Mouse (Mus musculus) limb, embryonic 14.5 days (tissue): ENCODE data around the gene 3110082J24Rik. TPM values are rescaled to one million over a fixed set of nuclear protein-coding genes. Genes with fewer than 3 reads are reported as not detected.
A peak's percentile ranks its signal among the peaks of the same experiment; 100 is the strongest.

Experiments used
- ATAC-seq: fragments of 200-750 bp; cut with Nextera tagmentation; 2 replicates; pipeline ENCODE4 v1.8.0; 2017; ENCODE audit warnings: low read depth, moderate number of reproducible peaks, moderate TSS enrichment; ENCODE audit not compliant: low FRiP score
- DNase-seq: peaks from one replicate; pipeline ENCODE4 v3.0.0-alpha.2; 2015; ENCODE audit warnings: low spot score
- H3K27ac ChIP-seq: fragments of 300-500 bp; sonication (generic); replicated peaks from 2 replicates; pipeline ENCODE4 v1.5.1; 2014; ENCODE audit warnings: low read depth, mild to moderate bottlenecking, low read length, moderate library complexity, mixed read lengths
- H3K27me3 ChIP-seq: fragments of 300-500 bp; sonication (generic); 2 replicates; pipeline ENCODE4 v1.6.1; 2014; ENCODE audit warnings: low read length, mixed read lengths; ENCODE audit not compliant: control insufficient read depth, insufficient read depth
- H3K36me3 ChIP-seq: fragments of 300-500 bp; sonication (generic); 2 replicates; pipeline ENCODE4 v1.6.1; 2014; ENCODE audit warnings: mild to moderate bottlenecking, low read length, moderate library complexity, mixed read lengths; ENCODE audit not compliant: control insufficient read depth, insufficient read depth
- H3K4me1 ChIP-seq: fragments of 300-500 bp; sonication (generic); 2 replicates; pipeline ENCODE4 v1.6.1; 2014; ENCODE audit warnings: antibody characterized with exemption, low read length, mixed read lengths; ENCODE audit not compliant: control insufficient read depth, insufficient read depth
- H3K4me2 ChIP-seq: fragments of 300-500 bp; sonication (generic); replicated peaks from 2 replicates; pipeline ENCODE4 v1.6.1; 2014; ENCODE audit warnings: low read depth, mild to moderate bottlenecking, low read length, moderate library complexity; ENCODE audit not compliant: severe bottlenecking
- H3K4me3 ChIP-seq: fragments of 300-500 bp; sonication (generic); replicated peaks from 2 replicates; pipeline ENCODE4 v1.5.1; 2014; ENCODE audit warnings: low read length
- H3K9ac ChIP-seq: fragments of 300-500 bp; sonication (generic); 2 replicates; pipeline ENCODE4 v1.6.1; 2014; ENCODE audit warnings: mild to moderate bottlenecking, low read depth, low read length, moderate library complexity; ENCODE audit not compliant: severe bottlenecking
- H3K9me3 ChIP-seq: fragments of 300-500 bp; sonication (generic); 2 replicates; pipeline ENCODE4 v1.6.1; 2016; ENCODE audit warnings: low read length; ENCODE audit not compliant: control insufficient read depth
- POLR2A ChIP-seq: fragments of 200-500 bp; IDR thresholded peaks from 2 replicates; pipeline ENCODE4 v1.8.0; 2012; ENCODE audit warnings: inconsistent platforms, mild to moderate bottlenecking, moderate library complexity, borderline replicate concordance; ENCODE audit not compliant: insufficient read depth, insufficient read length; ENCODE audit errors: extremely low read depth
- WGBS: fragments of 180-500 bp; shearing (Covaris S2); extraction: QIAGEN DNeasy Blood & Tissue Kit; methylation state at CpG from one replicate; pipeline ENCODE4 v1.1.7; 2014; 5-methylcytosine and 5-hydroxymethylcytosine counted together
- polyA plus RNA-seq, 2 experiments: library from polyadenylated mRNA; depleted of rRNA in 1 of 2; stranded (reverse) in 1 of 2; unstranded in 1 of 2; fragments of >200 nt; fragmentation: Nextera tagmentation in 1 of 2; extraction: Ambion mirVana in 1 of 2; gene quantifications; 2 replicates each; pipeline versions ENCODE4 v1.2.1 to v1.2.3; 2012 to 2014

The 3110082J24Rik gene
- polyA plus RNA-seq, 2 experiments = not detected

DNA sequence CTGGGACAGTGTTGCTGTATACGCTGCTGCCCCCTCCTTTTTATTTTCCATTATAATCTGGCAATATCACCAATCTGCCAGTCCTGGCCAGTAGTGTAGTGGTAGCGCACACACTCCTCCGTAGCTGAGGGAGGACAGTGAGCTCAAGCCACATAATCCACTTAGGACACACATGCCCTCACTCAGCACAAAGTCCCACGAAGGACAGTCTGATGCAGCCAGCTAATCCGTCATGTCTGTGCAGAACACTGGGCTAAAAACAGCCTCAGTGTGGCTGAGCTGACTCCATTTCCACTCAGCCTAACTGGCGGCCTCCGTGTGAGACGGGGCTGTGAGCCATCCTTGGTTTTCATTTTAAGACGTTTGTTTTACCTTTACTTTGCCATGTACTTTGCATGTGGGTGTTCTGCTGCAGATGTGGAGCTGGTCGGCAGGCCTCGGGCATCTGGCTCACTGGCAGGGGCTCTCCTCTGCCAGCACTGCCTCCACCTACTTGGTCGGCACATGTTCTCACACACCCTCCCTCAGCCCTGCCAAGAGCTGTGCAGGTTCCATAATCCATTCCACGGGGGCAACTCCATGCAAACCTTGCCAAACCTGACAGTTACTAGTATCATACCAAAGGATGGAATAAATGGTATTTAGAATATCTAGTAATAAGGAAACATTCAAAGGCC lies 22.2 kb upstream of the 3110082J24Rik start:
- WGBS = 94% methylated on average over 13 of the region's 13 CpGs
- H3K4me3 ChIP-seq = no peak overlapping the region
- H3K4me2 ChIP-seq = no peak overlapping the region
- no peak overlapping the region for H3K9ac ChIP-seq
- no peak for DNase-seq
- no peaks in the 10 kb centered on the region for H3K27me3 ChIP-seq
- no peak for TF ChIP-seq POLR2A
- H3K36me3 ChIP-seq = peaks cover 83% of the 10 kb centered on the region
- no peaks in the 10 kb centered on the region for H3K4me1 ChIP-seq
- H3K9me3 ChIP-seq = no peaks in the 10 kb centered on the region
- H3K27ac ChIP-seq = no peak overlapping the region
- ATAC-seq = no peak

DNA sequence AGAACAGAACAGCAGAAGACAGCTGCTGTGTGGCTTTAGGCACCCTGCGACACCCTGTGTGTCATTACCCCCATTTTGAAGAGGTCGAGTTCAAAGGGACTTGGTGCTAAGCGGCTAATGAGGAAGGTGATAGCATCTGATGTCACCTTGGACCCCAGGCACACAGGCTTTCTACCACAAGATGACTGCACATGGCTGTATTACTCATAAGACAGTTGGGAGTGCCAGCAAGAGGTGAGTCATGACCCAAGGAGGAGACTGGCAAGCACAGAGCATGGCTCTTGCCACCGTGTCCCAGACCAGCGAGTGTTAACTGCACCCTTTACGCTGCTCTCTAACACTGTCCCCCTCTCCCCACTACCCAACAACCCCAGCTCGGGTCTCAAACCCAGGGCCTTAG lies 20.9 kb upstream of the 3110082J24Rik start:
- DNase-seq (no peak), ATAC-seq (no peak)
- TF ChIP-seq POLR2A = no peak
- H3K9me3 ChIP-seq = no peaks in the 10 kb centered on the region
- H3K4me2 ChIP-seq = no peak overlapping the region
- H3K27ac ChIP-seq = no peak overlapping the region
- 83% methylated on average over 7 of the region's 7 CpGs for WGBS
- H3K9ac ChIP-seq = no peak overlapping the region
- H3K27me3 ChIP-seq = no peaks in the 10 kb centered on the region
- H3K36me3 ChIP-seq = peaks cover 87% of the 10 kb centered on the region
- H3K4me1 ChIP-seq = no peaks in the 10 kb centered on the region
- H3K4me3 ChIP-seq = no peak overlapping the region

GRCm38 (mm10) chr5:30125587-30125986 lies 19.7 kb upstream of the 3110082J24Rik start:
- Histone ChIP-seq H3K4me2 (no peak overlapping the region), H3K9me3 (no peaks in the 10 kb centered on the region), H3K9ac (no peak overlapping the region), H3K36me3 (peaks cover 93% of the 10 kb centered on the region), H3K4me1 (no peaks in the 10 kb centered on the region), H3K27me3 (no peaks in the 10 kb centered on the region), H3K4me3 (no peak overlapping the region), H3K27ac (no peak overlapping the region)
- 51% methylated on average over 5 of the region's 5 CpGs for WGBS
- ATAC-seq = no peak
- TF ChIP-seq POLR2A = no peak
- DNase-seq = peak; percentile 34

GRCm38 (mm10) chr5:30122481-30122880 lies 16.6 kb upstream of the 3110082J24Rik start:
- H3K27me3 ChIP-seq = no peaks in the 10 kb centered on the region
- no peak for DNase-seq
- 94% methylated on average over 6 of the region's 6 CpGs for WGBS

GRCm38 (mm10) chr5:30120106-30120505 lies 14.2 kb upstream of the 3110082J24Rik start:
- Histone ChIP-seq H3K27me3 (peaks cover 11% of the 10 kb centered on the region; the same call in 1 of the 2 replicates), H3K4me2 (no peak overlapping the region), H3K27ac (no peak overlapping the region), H3K36me3 (peaks cover 81% of the 10 kb centered on the region), H3K4me3 (no peak overlapping the region), H3K4me1 (no peaks in the 10 kb centered on the region), H3K9ac (no peak overlapping the region), H3K9me3 (no peaks in the 10 kb centered on the region)
- ATAC-seq = no peak
- TF ChIP-seq POLR2A = no peak
- 90% methylated on average over 7 of the region's 7 CpGs for WGBS
- DNase-seq = no peak

More at GRCm38 (mm10) chr5:30122481-30122880, 16.6 kb upstream of the 3110082J24Rik start:
- H3K9ac ChIP-seq = no peak overlapping the region
- no peak for TF ChIP-seq POLR2A
- no peak for ATAC-seq
- no peaks in the 10 kb centered on the region for H3K9me3 ChIP-seq
- H3K36me3 ChIP-seq = peaks cover 96% of the 10 kb centered on the region
- H3K4me2 ChIP-seq = no peak overlapping the region
- H3K4me1 ChIP-seq = no peaks in the 10 kb centered on the region
- no peak overlapping the region for H3K4me3 ChIP-seq
- H3K27ac ChIP-seq = no peak overlapping the region
